Mouse (Mus musculus) T-helper 2 cell (primary cell): ENCODE measurements around the gene Ugt3a2.

Experiments
- in situ Hi-C: fragments of 300-600 bp; cut with MboI, MseI; formaldehyde crosslinking; loops from one replicate; pipeline ENCODE4 v1.15.1; 2025; ENCODE audit warnings: high pct_unique_total_duplicates

The Ugt3a2 gene

DNA sequence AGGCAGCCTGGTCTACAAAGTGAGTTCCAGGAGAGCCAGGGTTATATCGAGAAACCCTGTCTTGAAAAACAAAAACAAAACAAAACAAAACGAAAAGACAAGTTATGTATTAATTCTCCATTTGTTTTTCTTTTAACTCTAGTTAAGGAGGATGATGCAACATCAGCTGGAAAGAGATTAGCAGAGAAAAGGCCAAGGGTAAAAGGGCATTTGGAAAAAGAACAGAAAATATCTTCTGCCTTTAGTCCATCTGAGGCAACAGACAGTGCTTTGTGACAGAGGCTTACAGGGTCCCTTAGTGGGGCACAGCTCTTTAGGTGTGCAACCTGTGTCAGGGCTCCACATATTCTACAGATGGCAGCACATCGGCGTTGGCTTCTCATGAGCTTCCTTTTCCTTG is at the start of gene Ugt3a2:
Gene Ugt3a2 (plus strand): TSS at position 210 of the 400 bp plus-strand sequence.
- in situ Hi-C loops, result no loop called here

GRCm38 (mm10) chr15:9289660-9290059 is 45.7 kb upstream of the Ugt3a2 start:
- in situ Hi-C loops, result no loop called here

- in situ Hi-C loops, result no loop called here
These were observed 29.2 kb upstream of the Ugt3a2 start for GRCm38 (mm10) chr15:9305978-9306692.

DNA sequence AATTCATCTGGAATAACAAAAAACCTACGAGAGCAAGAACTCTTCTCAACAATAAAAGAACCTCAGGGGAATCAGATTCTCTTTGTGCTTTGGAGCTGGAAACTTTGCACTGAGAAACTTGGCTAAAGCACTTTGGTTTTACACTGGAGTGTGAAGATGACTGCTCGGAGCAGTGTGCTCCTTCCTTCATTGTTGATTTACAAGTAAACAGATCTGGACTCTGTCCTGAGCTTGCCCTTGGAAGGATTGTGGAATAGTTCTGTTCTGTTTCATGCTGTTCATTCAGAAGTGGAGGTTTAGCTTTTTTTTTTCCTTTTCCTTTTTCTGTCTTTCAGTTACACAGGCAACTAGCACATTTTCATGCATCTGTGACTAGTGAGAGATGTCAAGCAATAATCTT is 754 bp upstream of the Ugt3a2 start:
- in situ Hi-C loops, result no loop called here

- in situ Hi-C loops, result no loop called here
These were observed 1.3 kb downstream of the Ugt3a2 start for GRCm38 (mm10) chr15:9336616-9337015.

DNA sequence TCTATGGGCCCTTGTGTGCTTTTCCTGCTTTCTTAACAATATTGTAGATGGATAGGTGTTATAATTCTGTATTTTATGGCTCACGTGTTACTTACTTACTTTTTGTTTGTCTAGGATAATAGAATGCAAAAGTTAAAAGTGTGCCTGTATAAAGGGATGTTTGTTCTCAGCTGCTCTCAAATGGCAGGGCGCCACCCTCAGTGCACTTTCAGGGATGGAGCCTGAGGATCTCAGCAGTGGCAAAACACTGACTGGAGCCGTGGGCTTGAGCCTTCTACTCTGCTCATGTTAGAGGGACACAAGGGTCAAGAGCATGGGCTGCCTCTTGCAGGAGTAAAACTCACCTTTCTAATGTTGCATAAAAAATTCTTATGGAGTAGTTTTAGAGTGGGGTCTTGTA is 1.7 kb downstream of the Ugt3a2 start:
- in situ Hi-C loops, result no loop called here

DNA sequence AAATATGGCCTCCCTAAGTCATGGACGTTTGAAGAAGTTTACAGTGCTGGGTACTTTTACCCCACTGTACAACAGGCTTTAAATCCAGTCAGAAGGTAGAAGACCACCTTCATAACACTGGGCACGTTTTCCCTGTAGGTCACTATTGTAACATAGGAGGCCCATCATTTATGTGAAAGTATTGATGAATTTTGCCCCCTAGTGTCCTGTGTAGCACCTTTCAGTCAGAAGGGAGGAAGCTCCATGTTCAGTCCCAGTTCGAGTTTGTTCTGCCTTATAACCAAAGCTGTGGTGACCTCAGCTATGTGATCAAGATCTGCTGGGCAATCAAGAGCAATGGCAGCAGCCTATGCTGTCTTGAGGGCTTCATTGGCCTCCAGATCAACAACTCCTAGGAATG is 13.4 kb downstream of the Ugt3a2 start:
- in situ Hi-C loops, result no loop called here

DNA sequence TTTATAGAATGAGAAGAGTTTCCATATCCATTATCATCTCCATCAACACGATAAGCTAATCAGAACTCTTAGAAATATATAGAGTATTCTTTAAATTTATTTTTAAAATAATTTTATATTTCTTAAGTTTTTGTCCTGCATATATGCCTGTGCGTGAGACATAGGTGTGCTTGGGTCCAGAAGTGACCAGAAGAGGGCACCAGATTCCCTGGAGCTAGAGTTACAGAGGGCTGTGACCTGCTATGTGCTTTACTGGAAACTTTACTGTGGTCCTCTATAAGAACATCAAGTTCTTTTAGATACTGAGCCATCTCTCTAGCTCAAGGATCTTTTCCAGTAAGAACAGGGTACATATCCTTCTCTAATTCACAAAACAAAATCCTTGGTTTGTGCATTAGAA is 27.5 kb downstream of the Ugt3a2 start:
- in situ Hi-C loops, result no loop called here

GRCm38 (mm10) chr15:9368774-9369173 is 33.4 kb downstream of the Ugt3a2 start:
- in situ Hi-C loops, result no loop called here

DNA sequence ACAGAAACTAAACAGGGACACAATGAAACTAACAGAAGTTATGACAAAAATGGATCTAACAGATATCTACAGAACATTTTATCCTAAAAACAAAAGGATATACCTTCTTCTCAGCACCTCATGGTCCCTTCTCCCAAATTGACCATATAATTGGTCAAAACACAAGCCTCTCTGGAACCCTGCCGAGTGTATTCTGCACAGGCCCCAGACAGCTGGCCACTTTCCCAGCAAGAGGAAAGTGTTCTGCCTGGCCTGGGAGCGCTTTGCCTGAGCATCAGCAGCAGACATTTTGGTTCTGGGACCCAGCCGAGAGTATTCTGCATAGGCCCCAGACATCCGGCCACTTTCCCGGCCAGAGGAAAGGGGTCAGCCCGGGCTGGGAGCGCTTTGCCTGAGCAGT is 40.9 kb downstream of the Ugt3a2 start:
- in situ Hi-C loops, result no loop called here

- in situ Hi-C loops, result loop anchor here (5.0 kb wide), 1 partner anchor 38 kb away; no protein-coding TSS in a partner anchor
These were observed 74.1 kb downstream of the Ugt3a2 start for GRCm38 (mm10) chr15:9409475-9409874.
